Mouse (Mus musculus): ENCODE results near the gene Klhl22. TPM values are rescaled to one million over a fixed set of nuclear protein-coding genes. Genes with fewer than 3 reads are reported as not detected.
"Not testable (repeated sequence)": the region's sequence is repeated elsewhere in the genome, so short reads cannot be mapped to it uniquely, and the experiment has no call there.

Gene Klhl22
- polyA plus RNA-seq (2012; rRNA removed) = 88.5 and 106 TPM in 2 replicates

- peak; percentile 68 to 93 for DNase-seq (ENCODE audit: extremely low spot score in 1 of 2, low spot score in 1 of 2)
These were observed at the start of gene Klhl22 for GRCm38 (mm10) chr16:17759344-17759773. Klhl22 (plus strand) TSS chr16:17759618.

- no peak for DNase-seq (ENCODE audit: extremely low spot score in 1 of 2, low spot score in 1 of 2)
These were observed 41.6 kb upstream of the Klhl22 start for GRCm38 (mm10) chr16:17717791-17718190.

GRCm38 (mm10) chr16:17721114-17721808, 38.2 kb upstream of the Klhl22 start:
- no peak for DNase-seq (ENCODE audit: extremely low spot score in 1 of 2, low spot score in 1 of 2)

- DNase-seq (ENCODE audit: extremely low spot score in 1 of 2, low spot score in 1 of 2) = peak; percentile 41 to 57
These were observed 37.5 kb upstream of the Klhl22 start for GRCm38 (mm10) chr16:17721822-17722460.

- peak; percentile 88 to 93 for DNase-seq (ENCODE audit: extremely low spot score in 1 of 2, low spot score in 1 of 2)
These were observed 36.7 kb upstream of the Klhl22 start for GRCm38 (mm10) chr16:17722461-17723324.

- no peak for DNase-seq (ENCODE audit: extremely low spot score in 1 of 2, low spot score in 1 of 2)
These were observed 36.1 kb upstream of the Klhl22 start for GRCm38 (mm10) chr16:17723325-17723626.

- no peak for DNase-seq (ENCODE audit: extremely low spot score in 1 of 2, low spot score in 1 of 2)
These were observed 35.0 kb upstream of the Klhl22 start for GRCm38 (mm10) chr16:17724448-17724847.

GRCm38 (mm10) chr16:17727179-17727861, 32.1 kb upstream of the Klhl22 start:
- DNase-seq (ENCODE audit: extremely low spot score in 1 of 2, low spot score in 1 of 2) = peak in 1 of 2 experiments; percentile 44

GRCm38 (mm10) chr16:17729974-17730373, 29.4 kb upstream of the Klhl22 start:
- DNase-seq (ENCODE audit: extremely low spot score in 1 of 2, low spot score in 1 of 2) = no peak

- no peak for DNase-seq (ENCODE audit: extremely low spot score in 1 of 2, low spot score in 1 of 2)
These were observed 27.4 kb upstream of the Klhl22 start for GRCm38 (mm10) chr16:17732021-17732420.

GRCm38 (mm10) chr16:17732431-17732830, 27.0 kb upstream of the Klhl22 start:
- DNase-seq (ENCODE audit: extremely low spot score in 1 of 2, low spot score in 1 of 2) = no peak

- no peak for DNase-seq (ENCODE audit: extremely low spot score in 1 of 2, low spot score in 1 of 2)
These were observed 26.5 kb upstream of the Klhl22 start, which contains the start of gene Med15 for GRCm38 (mm10) chr16:17732841-17733340. Med15 (minus strand) TSS chr16:17732891.

- no peak for DNase-seq (ENCODE audit: extremely low spot score in 1 of 2, low spot score in 1 of 2)
These were observed 25.8 kb upstream of the Klhl22 start for GRCm38 (mm10) chr16:17733646-17734045.

GRCm38 (mm10) chr16:17734872-17735271, 24.5 kb upstream of the Klhl22 start:
- DNase-seq (ENCODE audit: extremely low spot score in 1 of 2, low spot score in 1 of 2) = not testable (repeated sequence)

GRCm38 (mm10) chr16:17736156-17736555, 23.3 kb upstream of the Klhl22 start:
- no peak for DNase-seq (ENCODE audit: extremely low spot score in 1 of 2, low spot score in 1 of 2)

GRCm38 (mm10) chr16:17740080-17740479, 19.3 kb upstream of the Klhl22 start:
- DNase-seq (ENCODE audit: extremely low spot score in 1 of 2, low spot score in 1 of 2) = no peak

GRCm38 (mm10) chr16:17742810-17743209, 16.6 kb upstream of the Klhl22 start:
- no peak for DNase-seq (ENCODE audit: extremely low spot score in 1 of 2, low spot score in 1 of 2)

GRCm38 (mm10) chr16:17743279-17743678, 16.1 kb upstream of the Klhl22 start:
- DNase-seq (ENCODE audit: extremely low spot score in 1 of 2, low spot score in 1 of 2) = no peak

- no peak for DNase-seq (ENCODE audit: extremely low spot score in 1 of 2, low spot score in 1 of 2)
These were observed 14.9 kb upstream of the Klhl22 start for GRCm38 (mm10) chr16:17744536-17744935.

GRCm38 (mm10) chr16:17745067-17745466, 14.4 kb upstream of the Klhl22 start:
- DNase-seq (ENCODE audit: extremely low spot score in 1 of 2, low spot score in 1 of 2) = no peak

Measured in frontal cortex, adult 2 months (tissue).